9 mouse cellular contexts compared by ENCODE assay signal in genomic region chr10:83354333-83354719, GRCm38 (mm10). TPM values are rescaled to one million over a fixed set of nuclear protein-coding genes. Genes with fewer than 3 reads are reported as not detected.
DNase-seq lines count a peak whose midpoint lies in the region; ATAC-seq and TF ChIP-seq lines count a peak whose summit lies in the region.
"Had no signal": no experiment of that assay in that cellular context is flagged by ENCODE, and none has a peak within 500 bp of the region (broad histone marks: within the 10 kb centered on the region; RNA-seq: fewer than 3 reads in every experiment).

No protein-coding gene starts in this region.

- H3K4me2 ChIP-seq in intestine, embryonic 14.5 days (ENCODE audit: low read length): peak overlapping the region; percentile 11; the same call in 1 of the 2 replicates
- H3K4me2 ChIP-seq in intestine, embryonic 16.5 days (ENCODE audit: low read depth, low read length): no peak overlapping the region
- H3K4me2 ChIP-seq in CH12.LX (ENCODE audit: insufficient read depth, low read depth, poor library complexity, severe bottlenecking): peak overlapping the region; percentile 11; the same call in 1 of the 2 replicates

- H3K27me3 ChIP-seq in intestine, embryonic 14.5 days (replicated peaks; ENCODE audit: control insufficient read depth, insufficient read depth, low read length): no peaks in the 10 kb centered on the region
- no peaks in the 10 kb centered on the region for H3K27me3 ChIP-seq in intestine, embryonic 16.5 days (replicated peaks; ENCODE audit: control insufficient read depth, insufficient read depth, low read length)
- H3K27me3 ChIP-seq in CH12.LX (replicated peaks): no peaks in the 10 kb centered on the region

- in situ Hi-C loops in CH12.LX (cut with MboI; ENCODE audit: low pct_ligation_motif_present, low pct_unique_long_range_greater_than_20kb, low sequenced_read_pairs): no loop called here

- no peak for DNase-seq in intestine, embryonic 14.5 days (ENCODE audit: low spot score)
- no peak for DNase-seq in CH12.LX (ENCODE audit: extremely low read depth)
- peak; percentile 80 for DNase-seq in brain, adult 2 months (ENCODE audit: low read depth, low spot score)
- peak; percentile 14 for DNase-seq in kidney, postnatal 10 days
- DNase-seq in ovary, adult 18-20 months (ENCODE audit: low spot score): no peak
- no peak for DNase-seq in T-cell, adult 2 months (ENCODE audit: low spot score)
- no peak for DNase-seq in urinary bladder, postnatal 14 days (ENCODE audit: low spot score)

- TF ChIP-seq EP300 in CH12.LX (IDR thresholded peaks at IDR 0.05; ENCODE audit: low read length): no peak

- H3K4me1 ChIP-seq in intestine, embryonic 14.5 days (replicated peaks; ENCODE audit: control insufficient read depth, insufficient read depth, low read length): peaks cover 2% of the 10 kb centered on the region; the same call in 1 of the 2 replicates
- peaks cover 1% of the 10 kb centered on the region for H3K4me1 ChIP-seq in intestine, embryonic 16.5 days (ENCODE audit: control insufficient read depth, insufficient read depth, low read length)
- H3K4me1 ChIP-seq in CH12.LX (ENCODE audit: control insufficient read depth in 1 of 2, insufficient read depth in 2 of 2): peaks cover 3 to 29% of the 10 kb centered on the region in 2 experiments; a peak in 3 of 4 replicates

- H3K9me3 ChIP-seq in intestine, embryonic 14.5 days (ENCODE audit: control insufficient read depth, low read length): no peaks in the 10 kb centered on the region
- no peaks in the 10 kb centered on the region for H3K9me3 ChIP-seq in intestine, embryonic 16.5 days (ENCODE audit: control insufficient read depth, low read length)
- H3K9me3 ChIP-seq in CH12.LX (replicated peaks; ENCODE audit: low read length): no peaks in the 10 kb centered on the region
- H3K9me3 ChIP-seq: liver, embryonic 15.5 days had no signal

- no peak overlapping the region for H3K9ac ChIP-seq in intestine, embryonic 14.5 days (ENCODE audit: low read length)
- H3K9ac ChIP-seq in intestine, embryonic 16.5 days (ENCODE audit: low read depth, low read length): no peak overlapping the region
- no peak overlapping the region for H3K9ac ChIP-seq in CH12.LX (ENCODE audit: insufficient read depth, low read depth)
- H3K9ac ChIP-seq: liver, embryonic 15.5 days had no signal

- no peak for ATAC-seq in intestine, embryonic 14.5 days (replicated peaks; ENCODE audit: low FRiP score, low TSS enrichment, low read depth)
- no peak; the same call in 1 of the 2 replicates for ATAC-seq in intestine, embryonic 16.5 days

- no peak overlapping the region for H3K4me3 ChIP-seq in intestine, embryonic 14.5 days (ENCODE audit: low read depth, low read length)
- no peak overlapping the region for H3K4me3 ChIP-seq in intestine, embryonic 16.5 days (ENCODE audit: low read length)
- no peak overlapping the region for H3K4me3 ChIP-seq in CH12.LX (replicated peaks in 1 of 3; ENCODE audit: low read depth in 2 of 3, low read length in 2 of 3, poor library complexity in 1 of 3)
- H3K4me3 ChIP-seq: liver, embryonic 15.5 days had no signal

- peak in 1 of 2 experiments; percentile 34; a peak in 2 of 4 replicates for TF ChIP-seq CTCF in CH12.LX (conservative IDR thresholded peaks at IDR 0.05 in 1 of 2, IDR thresholded peaks at IDR 0.05 in 1 of 2; ENCODE audit: low read depth in 2 of 2, low read length in 2 of 2)

- H3K27ac ChIP-seq in intestine, embryonic 14.5 days (ENCODE audit: low read depth): no peak overlapping the region
- H3K27ac ChIP-seq in intestine, embryonic 16.5 days (ENCODE audit: low read length): no peak overlapping the region
- H3K27ac ChIP-seq in CH12.LX (ENCODE audit: insufficient read depth, low read depth): no peak overlapping the region
- H3K27ac ChIP-seq: liver, embryonic 15.5 days had no signal

- dilution Hi-C loops in CH12.LX (cut with MboI; ENCODE audit: extremely low pct_ligation_motif_present, extremely low pct_unique_long_range_greater_than_20kb, low sequenced_read_pairs): no loop called here

- TF ChIP-seq RAD21 in CH12.LX (IDR thresholded peaks at IDR 0.05; ENCODE audit: low read depth, low read length): peak; percentile 4

- WGBS in intestine, embryonic 14.5 days: 62% methylated on average over 8 of the region's 8 CpGs
- WGBS in intestine, embryonic 16.5 days: 65% methylated on average over 8 of the region's 8 CpGs

- no peak for TF ChIP-seq POLR2A in CH12.LX (IDR thresholded peaks at IDR 0.05; ENCODE audit: low read depth, low read length)

- no peaks in the 10 kb centered on the region; the same call in 1 of the 2 replicates for H3K79me2 ChIP-seq in CH12.LX (replicated peaks; ENCODE audit: control insufficient read depth, extremely low read depth, insufficient read depth, poor library complexity, severe bottlenecking)

- H3K36me3 ChIP-seq in intestine, embryonic 14.5 days (ENCODE audit: control insufficient read depth, insufficient read depth, low read length): no peaks in the 10 kb centered on the region
- no peaks in the 10 kb centered on the region for H3K36me3 ChIP-seq in intestine, embryonic 16.5 days (ENCODE audit: control insufficient read depth, insufficient read depth, low read length)
- H3K36me3 ChIP-seq in CH12.LX (replicated peaks in 1 of 2; ENCODE audit: control insufficient read depth in 1 of 2, insufficient read depth in 1 of 2, low read length in 1 of 2): no peaks in the 10 kb centered on the region
- H3K36me3 ChIP-seq: liver, embryonic 15.5 days had no signal

TF ChIP-seq in CH12.LX, 34 proteins besides CTCF, POLR2A, EP300 and RAD21:
- no peak for TF ChIP-seq CHD1 (IDR thresholded peaks at IDR 0.05; ENCODE audit: low read depth, low read length)
- TF ChIP-seq SMC3 (IDR thresholded peaks at IDR 0.05; ENCODE audit: low read depth, low read length): peak; percentile 28
- no peak for TF ChIP-seq MAX (IDR thresholded peaks at IDR 0.05; ENCODE audit: low read length)
- no peak for TF ChIP-seq NRF1 (IDR thresholded peaks at IDR 0.05; ENCODE audit: low read depth, low read length)

RNA-seq across cellular contexts. Expression of gene D10Wsu102e, which starts 5.7 kb away (rescaled TPM):
- 0.66 and 0.79 TPM in 2 replicates for polyA plus RNA-seq in intestine, embryonic 14.5 days (2014; fragmentation: Nextera tagmentation; extraction: Ambion mirVana)
- 0.43 and 0.49 TPM in 2 replicates for polyA plus RNA-seq in intestine, embryonic 16.5 days (2015; fragmentation: Nextera tagmentation; extraction: Ambion mirVana)
- total RNA-seq in CH12.LX (2012; rRNA removed) (1.5 and 1.6 TPM in 2 replicates), CH12.LX (2014; rRNA removed) (0.95 and 1.0 TPM in 2 replicates)
- 1.6 TPM in 2 replicates for polyA plus RNA-seq in CH12.LX (2012; ENCODE audit: insufficient read length, low read depth)

RNA-seq across cellular contexts. Expression of gene Slc41a2, which starts 16.6 kb away (rescaled TPM):
- 0.89 and 1.6 TPM in 2 replicates for polyA plus RNA-seq in intestine, embryonic 14.5 days (2014; fragmentation: Nextera tagmentation; extraction: Ambion mirVana)
- polyA plus RNA-seq in intestine, embryonic 16.5 days (2015; fragmentation: Nextera tagmentation; extraction: Ambion mirVana): 0.71 and 1.2 TPM in 2 replicates
- total RNA-seq in CH12.LX (2012; rRNA removed) (0.08 and 0.17 TPM in 2 replicates), CH12.LX (2014; rRNA removed) (not detected in 2 replicates)
- polyA plus RNA-seq in CH12.LX (2012; ENCODE audit: insufficient read length, low read depth): not detected in 2 replicates

Comparison
In these comparisons a context has a peak if more than half of its experiments do, and no peak if none do; other contexts are left out.
1. DNase-seq: peak in brain, adult 2 months (single experiment) and kidney, postnatal 10 days (single experiment); none in intestine, embryonic 14.5 days (single experiment), CH12.LX (single experiment), ovary, adult 18-20 months (single experiment), T-cell, adult 2 months (single experiment) and urinary bladder, postnatal 14 days (single experiment).